Mouse (Mus musculus): ENCODE measurements around the gene Nr2f1. TPM values are rescaled to one million over a fixed set of nuclear protein-coding genes. Genes with fewer than 3 reads are reported as not detected.
A peak's percentile ranks its signal among the peaks of the same experiment; 100 is the strongest.

The Nr2f1 gene
- polyA plus RNA-seq, 1 experiment from 2014 or later: 70.7 TPM

DNA sequence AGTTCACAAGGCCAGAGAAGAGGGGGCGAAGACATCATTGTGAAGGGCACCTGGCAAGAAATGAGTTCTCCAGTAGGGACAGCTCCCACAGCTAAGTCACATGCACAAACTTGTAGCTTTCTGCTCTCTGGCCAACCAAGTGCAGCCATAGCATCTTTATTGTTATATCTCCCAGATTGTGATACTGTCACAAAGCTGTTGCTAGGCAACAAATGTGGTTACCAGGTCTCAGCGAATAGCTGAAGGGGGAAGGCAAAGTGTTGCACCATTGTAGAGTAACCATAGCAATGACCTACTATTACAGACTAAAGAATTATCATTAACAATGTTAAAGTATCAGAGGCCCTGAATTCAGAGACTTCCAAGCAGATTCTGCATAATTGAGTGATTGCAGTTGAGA lies 37.4 kb downstream of the Nr2f1 start:
- Histone ChIP-seq H3K9ac (no peak overlapping the region), H3K4me3 (replicated peaks; ENCODE audit: low read length) (no peak overlapping the region), H3K4me1 (replicated peaks; ENCODE audit: control insufficient read depth, insufficient read depth, low read length) (no peaks in the 10 kb centered on the region), H3K9me3 (ENCODE audit: control insufficient read depth, low read length) (no peaks in the 10 kb centered on the region), H3K27ac (no peak overlapping the region; the same call in 1 of the 2 replicates), H3K27me3 (ENCODE audit: control insufficient read depth, insufficient read depth, low read length) (peaks cover 20% of the 10 kb centered on the region), H3K4me2 (replicated peaks) (peak overlapping the region; percentile 88; the same call in 1 of the 2 replicates), H3K36me3 (replicated peaks; ENCODE audit: control insufficient read depth, insufficient read depth) (no peaks in the 10 kb centered on the region)
- WGBS: 20% methylated on average over 2 of the region's 2 CpGs
- DNase-seq (ENCODE audit: low spot score) (peak; percentile 76), ATAC-seq (ENCODE audit: low FRiP score) (peak; percentile 65)

DNA sequence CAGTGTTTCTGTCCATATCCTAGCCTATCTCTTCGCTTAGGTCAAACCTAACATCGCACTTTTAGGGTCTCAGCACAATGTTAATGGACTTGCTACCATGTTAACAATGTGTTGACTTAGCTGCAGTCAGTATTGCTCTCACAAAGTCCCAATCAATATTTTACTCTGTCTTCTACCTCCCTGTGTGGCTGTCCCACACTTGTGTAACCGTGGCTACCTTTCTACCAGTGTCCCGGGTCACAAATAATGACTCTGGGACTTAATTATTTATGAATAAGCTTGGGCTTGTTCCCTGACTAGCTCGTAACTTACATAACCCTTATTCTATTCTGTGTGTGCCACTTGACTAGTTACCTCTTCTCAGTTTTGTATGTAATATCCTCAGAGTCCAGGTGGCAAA lies 42.1 kb downstream of the Nr2f1 start:
- no peak overlapping the region for H3K4me2 ChIP-seq (replicated peaks)
- no peaks in the 10 kb centered on the region for H3K36me3 ChIP-seq (replicated peaks; ENCODE audit: control insufficient read depth, insufficient read depth)
- ATAC-seq (ENCODE audit: low FRiP score) (no peak), DNase-seq (ENCODE audit: low spot score) (no peak)
- no peak overlapping the region for H3K27ac ChIP-seq
- 84% methylated on average over 5 of the region's 5 CpGs for WGBS
- no peaks in the 10 kb centered on the region for H3K9me3 ChIP-seq (ENCODE audit: control insufficient read depth, low read length)
- no peak overlapping the region for H3K9ac ChIP-seq
- no peak overlapping the region for H3K4me3 ChIP-seq (replicated peaks; ENCODE audit: low read length)
- H3K4me1 ChIP-seq (replicated peaks; ENCODE audit: control insufficient read depth, insufficient read depth, low read length): no peaks in the 10 kb centered on the region
- no peaks in the 10 kb centered on the region for H3K27me3 ChIP-seq (ENCODE audit: control insufficient read depth, insufficient read depth, low read length)

Other genes starting within 250 kb of the Nr2f1 start
- gene Pou5f2, start 174.9 kb downstream of the Nr2f1 start, polyA plus RNA-seq (2014; fragmentation: Nextera tagmentation; extraction: Ambion mirVana): 0.59 and 0.83 TPM in 2 replicates